Mouse (Mus musculus) A20 (cell line): ENCODE results near the gene Plaur.

Source experiments
- DNase-seq: peaks from one replicate; pipeline ENCODE4 v3.0.0-alpha.2; 2011; ENCODE audit warnings: low read depth, low spot score

Gene Plaur

DNA sequence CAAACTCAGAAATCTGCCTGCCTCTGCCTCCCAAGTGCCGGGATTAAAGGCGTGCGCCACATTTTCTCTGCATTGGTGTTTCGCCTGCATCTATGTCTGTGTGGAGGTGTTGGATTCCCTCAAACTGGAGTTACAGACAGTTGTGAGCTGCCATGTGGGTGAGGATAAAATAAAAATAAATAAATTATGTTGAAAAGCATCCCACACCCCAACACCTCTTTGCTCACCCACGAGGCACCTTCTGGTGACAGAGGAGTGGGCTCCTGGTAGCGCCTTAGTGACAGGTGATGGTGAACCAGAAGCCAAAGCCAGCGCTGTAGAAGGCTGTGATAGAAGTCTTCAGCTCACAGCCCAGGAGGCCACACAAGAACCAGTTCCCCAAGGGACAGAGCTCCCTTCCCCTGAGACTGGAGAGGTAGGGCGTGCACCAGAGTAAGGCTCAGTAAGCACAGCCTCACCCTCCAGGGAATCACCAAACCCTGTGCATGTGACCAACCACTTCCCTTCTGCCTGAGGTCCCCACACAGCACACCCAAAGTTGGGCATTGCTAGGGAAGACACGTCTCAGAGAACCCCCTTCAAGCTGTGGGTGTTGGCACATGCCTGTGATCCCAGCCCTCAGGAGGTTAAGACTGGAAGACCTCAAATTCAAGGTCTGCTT, 16.9 kb upstream of the Plaur start:
- DNase-seq: peak; percentile 58

GRCm38 (mm10) chr7:24446697-24447340, 15.5 kb upstream of the Plaur start:
- DNase-seq: peak; percentile 29

DNA sequence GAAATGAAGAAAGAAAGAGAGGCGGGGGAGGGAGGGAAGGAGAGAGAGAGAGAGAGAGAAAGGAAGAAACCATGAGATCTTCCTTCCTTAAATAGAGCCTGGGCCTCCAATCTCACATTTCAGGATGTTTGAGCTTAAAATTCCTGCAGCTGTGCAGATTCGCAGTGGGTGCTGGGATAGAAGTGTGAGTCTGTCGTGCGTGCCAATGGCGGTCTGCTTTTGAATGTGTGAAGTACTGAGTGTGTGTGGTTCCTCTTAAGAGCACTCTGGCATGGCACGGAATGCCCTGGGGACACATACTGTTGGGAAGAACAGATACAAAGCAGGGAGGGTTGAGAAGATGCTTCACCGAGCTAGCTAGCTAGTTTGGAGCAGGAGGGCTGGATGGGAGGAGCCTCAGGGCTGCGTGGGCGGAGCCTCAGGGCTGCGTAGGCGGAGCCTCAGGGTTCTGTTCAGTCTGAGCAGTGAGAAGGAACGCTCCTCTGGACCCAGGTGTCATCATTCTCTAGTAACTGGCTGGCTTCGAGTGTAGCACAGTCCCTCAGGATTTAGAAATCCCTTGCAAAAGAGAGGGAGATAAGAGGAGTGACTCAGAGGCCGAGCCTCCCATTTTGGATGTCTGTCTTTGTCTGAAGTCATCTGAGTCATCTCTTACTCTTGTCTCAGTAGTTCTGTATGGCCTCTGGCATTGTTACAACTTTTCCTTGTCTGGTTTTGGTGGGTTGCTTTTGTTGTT, 13.3 kb upstream of the Plaur start:
- peak; percentile 70 for DNase-seq

DNA sequence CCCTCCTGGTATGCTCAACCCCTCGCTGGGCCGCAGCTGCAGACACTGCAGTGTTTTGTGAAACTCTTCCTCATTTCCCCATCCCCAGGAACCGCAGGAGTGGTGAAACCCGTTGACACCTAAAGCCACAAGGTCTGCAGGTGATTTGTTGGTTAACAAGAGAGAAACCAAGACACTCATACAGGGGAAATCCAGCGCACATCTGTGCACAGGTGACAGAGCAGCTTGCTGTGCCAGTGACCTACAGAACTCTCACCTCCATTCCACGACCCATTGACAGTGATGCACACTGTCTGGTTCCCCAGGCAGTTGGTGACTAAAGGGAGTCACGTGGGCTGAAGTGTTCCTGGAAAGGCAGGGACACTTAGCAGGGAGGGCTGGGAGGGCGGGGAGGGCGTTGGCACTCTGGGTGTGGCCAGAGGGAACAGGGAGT, 11.7 kb upstream of the Plaur start:
- peak; percentile 89 for DNase-seq

DNA sequence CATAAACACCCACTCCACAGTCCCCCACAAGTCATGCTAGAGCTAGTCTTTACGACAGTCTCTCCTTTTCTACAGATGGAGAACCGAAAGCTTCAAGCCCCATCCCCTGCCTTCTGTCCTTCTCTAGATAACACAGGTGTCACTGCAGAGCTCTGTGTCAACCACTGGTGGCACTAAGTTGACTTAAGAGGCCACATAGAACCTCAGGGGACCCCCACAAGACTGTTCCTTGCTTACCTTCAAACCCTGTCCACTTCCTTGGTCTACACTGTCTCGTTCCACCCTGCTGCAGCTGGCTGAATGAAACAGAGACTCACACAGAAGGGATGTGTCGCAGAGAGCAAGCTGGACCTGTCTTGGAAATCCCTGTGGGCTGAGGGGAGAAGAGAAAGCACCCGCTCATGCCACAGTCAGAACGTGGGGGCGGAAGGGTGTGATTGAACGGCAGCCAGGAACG, 10.4 kb upstream of the Plaur start, which contains the start of gene Irgc1:
TSS of gene Irgc1 (minus strand) at position 443 of the 457 bp plus-strand sequence.
- peak; percentile 90 for DNase-seq

- DNase-seq: no peak
These were observed 8.1 kb upstream of the Plaur start for GRCm38 (mm10) chr7:24454199-24454598.

DNA sequence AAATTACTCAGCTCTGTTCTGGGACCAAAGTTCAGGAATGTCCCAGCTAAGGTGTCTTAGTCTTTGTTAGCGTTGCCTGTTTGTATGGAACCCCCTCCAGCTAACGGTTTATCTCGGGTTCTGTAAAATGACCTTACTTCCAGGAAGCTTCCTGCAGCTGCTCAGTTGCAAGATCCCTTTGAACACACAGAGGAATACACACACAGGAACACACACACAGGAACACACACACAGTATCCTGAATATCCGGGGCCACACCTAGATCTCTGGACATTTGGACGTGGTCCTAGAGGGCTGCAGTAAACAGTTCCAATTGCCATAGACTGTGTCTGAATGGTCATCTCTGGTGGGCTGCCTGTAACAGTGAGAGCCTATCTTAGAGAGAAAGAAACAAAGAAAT, 6.6 kb upstream of the Plaur start:
- DNase-seq: no peak

DNA sequence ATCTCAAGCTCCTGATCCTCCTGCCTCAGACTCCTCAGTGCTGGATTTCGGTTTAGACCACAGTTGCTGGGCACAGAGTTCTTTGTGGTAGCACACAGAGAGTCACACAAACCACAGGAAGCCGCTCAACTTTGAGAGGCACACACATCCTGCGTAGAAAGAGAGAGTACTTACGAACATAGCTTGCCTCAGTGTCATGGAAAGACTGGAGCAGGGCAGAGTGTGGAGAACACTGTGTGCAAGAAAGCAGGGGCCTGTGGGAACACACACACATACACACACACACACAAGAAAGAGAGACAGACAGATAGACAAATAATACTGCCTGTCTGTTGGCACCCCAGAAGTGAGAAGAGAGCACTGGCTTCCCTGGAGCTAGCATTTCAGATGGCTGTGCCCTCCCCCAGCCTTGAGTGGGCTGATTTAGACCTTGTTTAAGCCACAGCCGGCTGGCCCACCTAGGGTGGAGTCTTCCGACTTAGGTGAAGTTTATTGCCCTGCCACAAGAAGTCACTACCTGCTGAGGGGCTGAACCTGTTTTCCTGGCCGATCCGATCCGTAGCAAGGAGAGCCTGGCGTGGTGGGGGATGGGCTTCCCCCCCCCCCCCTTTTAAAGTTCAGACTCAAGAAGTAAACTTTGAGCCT, 4.4 kb upstream of the Plaur start:
- no peak for DNase-seq

DNA sequence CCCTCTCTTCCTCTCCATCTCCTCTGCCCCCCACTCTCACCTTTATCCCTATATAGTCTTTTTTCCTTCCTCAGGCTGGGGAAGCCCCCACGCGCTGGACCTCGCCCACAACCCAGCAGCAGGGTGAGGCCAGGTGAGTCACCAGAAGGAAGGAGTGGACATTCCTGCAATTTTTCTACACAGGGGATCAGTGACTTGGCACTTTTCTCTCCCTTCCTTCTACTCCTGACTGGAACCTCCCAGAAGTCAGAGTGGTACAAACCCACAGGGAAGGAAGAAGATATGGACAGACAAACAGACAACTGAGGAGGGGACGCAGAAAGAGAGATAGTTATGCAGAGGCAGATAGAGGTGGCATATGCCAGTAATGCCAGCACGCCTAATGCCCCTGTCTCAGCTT, 2.8 kb upstream of the Plaur start:
- no peak for DNase-seq

GRCm38 (mm10) chr7:24459843-24460242, 2.4 kb upstream of the Plaur start:
- no peak for DNase-seq

DNA sequence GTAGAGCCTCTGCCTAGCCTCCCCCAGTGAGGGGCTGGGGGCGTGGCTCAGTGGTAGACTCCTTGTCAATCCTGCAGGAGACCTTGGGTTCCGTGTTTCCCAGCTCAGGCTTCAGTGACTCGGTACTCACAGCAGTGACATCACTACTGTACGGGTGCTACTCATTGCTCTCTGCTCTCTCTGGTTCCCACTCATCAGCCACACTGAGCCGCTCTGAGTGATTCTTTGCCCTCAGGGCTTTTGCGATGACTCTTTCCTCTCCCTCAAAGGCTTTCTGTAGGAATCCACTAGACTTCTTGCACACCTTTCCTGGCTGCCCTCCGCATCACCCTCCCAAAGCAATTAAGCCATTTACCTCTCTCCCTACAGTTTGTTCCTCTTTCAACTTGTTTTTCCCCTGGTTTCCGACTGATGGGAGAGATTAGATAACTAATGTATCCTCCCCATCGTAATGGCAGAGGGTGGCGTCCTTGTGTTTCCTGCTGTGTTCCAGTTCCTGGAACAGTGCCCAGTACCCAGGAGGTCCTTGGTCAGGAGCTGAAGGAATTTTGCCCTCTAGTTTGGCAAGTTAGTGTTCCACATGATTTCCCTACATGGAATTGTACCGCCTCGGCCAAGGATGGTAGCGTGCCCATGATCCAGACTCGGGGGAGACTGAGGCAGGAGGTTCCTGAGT, 770 bp upstream of the Plaur start:
- DNase-seq: no peak

DNA sequence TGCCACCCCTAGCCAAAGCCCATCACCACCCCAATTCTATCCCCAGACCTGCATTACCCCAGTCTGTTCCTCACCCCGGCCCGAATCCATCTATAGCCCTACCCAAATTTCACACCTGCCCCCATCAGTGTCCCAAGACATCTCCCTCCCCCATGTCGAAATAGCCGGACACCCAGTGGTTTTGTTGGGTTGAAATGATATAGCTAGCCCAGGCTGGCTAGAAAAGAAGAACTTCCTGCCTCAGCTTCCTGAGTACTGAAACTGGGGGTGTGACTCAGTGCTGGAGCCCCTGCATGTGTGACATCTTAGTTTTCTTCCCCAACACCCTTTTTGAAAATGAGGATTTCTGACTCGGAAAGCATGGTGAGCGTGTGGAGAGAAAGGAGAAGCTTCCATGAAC, 4.6 kb downstream of the Plaur start:
- no peak for DNase-seq

- DNase-seq: no peak
These were observed 5.6 kb downstream of the Plaur start for GRCm38 (mm10) chr7:24467886-24468285.

DNA sequence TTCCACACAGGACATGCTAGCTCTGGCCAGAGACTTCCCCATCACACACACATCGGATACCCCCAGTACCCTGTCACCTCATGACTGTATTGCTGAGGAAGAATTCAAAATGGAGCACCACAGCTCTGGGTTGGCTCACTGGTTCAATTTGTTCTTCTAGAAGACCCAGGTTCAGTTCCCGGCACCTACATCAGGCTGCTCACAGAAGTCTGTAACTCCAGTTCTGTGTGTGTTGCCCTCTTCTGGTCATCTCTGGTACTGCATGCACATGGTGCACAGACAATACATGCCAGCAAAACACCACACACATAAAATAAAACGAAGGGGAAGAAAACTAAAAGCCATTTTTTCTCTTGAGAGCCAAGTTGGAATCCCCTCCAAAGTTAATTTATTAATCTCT, 6.8 kb downstream of the Plaur start:
- DNase-seq: peak; percentile 48

- no peak for DNase-seq
These were observed 8.1 kb downstream of the Plaur start for GRCm38 (mm10) chr7:24470356-24470755.

DNA sequence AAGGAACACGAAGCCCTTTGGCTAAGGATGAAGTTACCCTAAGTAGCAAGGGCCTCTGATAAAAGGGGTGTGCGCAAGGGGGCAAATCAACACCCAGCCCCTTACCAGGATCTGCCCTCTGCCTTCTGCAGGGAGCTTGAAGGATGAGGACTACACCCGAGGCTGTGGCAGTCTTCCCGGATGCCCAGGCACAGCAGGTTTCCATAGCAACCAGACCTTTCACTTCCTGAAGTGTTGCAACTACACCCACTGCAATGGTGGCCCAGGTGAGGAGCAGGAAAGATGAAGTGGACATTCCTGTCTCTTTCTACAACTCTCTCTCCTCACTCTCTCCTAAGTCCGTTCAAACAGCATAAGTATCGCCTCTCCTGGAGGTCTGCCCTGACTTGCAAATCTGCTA, 10.2 kb downstream of the Plaur start:
- no peak for DNase-seq

GRCm38 (mm10) chr7:24472937-24473336, 10.7 kb downstream of the Plaur start:
- DNase-seq: peak; percentile 69

- peak; percentile 79 for DNase-seq
These were observed 11.7 kb downstream of the Plaur start for GRCm38 (mm10) chr7:24473913-24474529.

GRCm38 (mm10) chr7:24474811-24475506, 12.7 kb downstream of the Plaur start:
- peak; percentile 28 for DNase-seq

GRCm38 (mm10) chr7:24476338-24476737, 14.1 kb downstream of the Plaur start:
- DNase-seq: no peak
